Mouse (Mus musculus) liver, postnatal 0 days (tissue): Measurements from ENCODE around the gene Anxa6. TPM values are rescaled to one million over a fixed set of nuclear protein-coding genes. Genes with fewer than 3 reads are reported as not detected.
A peak's percentile ranks its signal among the peaks of the same experiment; 100 is the strongest.
"Not testable (repeated sequence)": the region's sequence is repeated elsewhere in the genome, so short reads cannot be mapped to it uniquely, and the experiment has no call there.

Experiments
- ATAC-seq: fragments of 200-750 bp; cut with Nextera tagmentation; 2 replicates; pipeline ENCODE4 v1.8.0; 2017; ENCODE audit warnings: mild to moderate bottlenecking, moderate library complexity
- DNase-seq: peaks from one replicate; pipeline ENCODE4 v3.0.0-alpha.2; 2016
- H3K27ac ChIP-seq: fragments of 300-500 bp; sonication (generic); 2 replicates; pipeline ENCODE4 v1.5.1; 2014; ENCODE audit warnings: antibody characterized with exemption, moderate library complexity, mild to moderate bottlenecking, low read depth
- H3K27me3 ChIP-seq: fragments of 300-500 bp; sonication (generic); 2 replicates; pipeline ENCODE4 v1.6.1; 2014; ENCODE audit warnings: low read length, control low read depth, mixed read lengths; ENCODE audit not compliant: insufficient read depth
- H3K36me3 ChIP-seq: fragments of 300-500 bp; sonication (generic); replicated peaks from 2 replicates; pipeline ENCODE4 v1.6.1; 2014; ENCODE audit warnings: mild to moderate bottlenecking, control low read depth, low read length, moderate library complexity, mixed read lengths; ENCODE audit not compliant: insufficient read depth
- H3K4me1 ChIP-seq: fragments of 300-500 bp; sonication (generic); 2 replicates; pipeline ENCODE4 v1.6.1; 2014; ENCODE audit warnings: antibody characterized with exemption, mild to moderate bottlenecking, control low read depth; ENCODE audit not compliant: insufficient read depth
- H3K4me2 ChIP-seq: fragments of 300-500 bp; sonication (generic); 2 replicates; pipeline ENCODE4 v1.6.1; 2014; ENCODE audit warnings: low read depth, mild to moderate bottlenecking, low read length, moderate library complexity, mixed read lengths
- H3K4me3 ChIP-seq: fragments of 300-500 bp; sonication (generic); 2 replicates; pipeline ENCODE4 v1.5.1; 2014; ENCODE audit warnings: low read depth, low read length
- H3K9ac ChIP-seq: fragments of 300-500 bp; sonication (generic); replicated peaks from 2 replicates; pipeline ENCODE4 v1.6.1; 2014; ENCODE audit warnings: mild to moderate bottlenecking, moderate library complexity
- H3K9me3 ChIP-seq: fragments of 300-500 bp; sonication (generic); 2 replicates; pipeline ENCODE4 v1.6.1; 2016; ENCODE audit warnings: mild to moderate bottlenecking, control low read depth, low read length, mixed read lengths
- CTCF ChIP-seq: sonication (generic); IDR thresholded peaks from 2 replicates; pipeline ENCODE4 v1.5.1; 2016; ENCODE audit warnings: antibody characterized with exemption, low read depth
- EP300 ChIP-seq: IDR thresholded peaks from 2 replicates; pipeline ENCODE4 v1.6.1; 2016; ENCODE audit warnings: antibody characterized with exemption, low read depth, mild to moderate bottlenecking
- WGBS: fragments of 180-500 bp; shearing (Covaris S2); extraction: QIAGEN DNeasy Blood & Tissue Kit; methylation state at CpG from one replicate; pipeline ENCODE4 v1.1.7; 2014; ENCODE audit not compliant: insufficient replicate concordance; 5-methylcytosine and 5-hydroxymethylcytosine counted together
- polyA plus RNA-seq: library from polyadenylated mRNA; unstranded; fragments of >200 nt; fragmentation: Nextera tagmentation; extraction: Ambion mirVana; gene quantifications from 2 replicates; pipeline ENCODE4 v1.2.1, GENCODE M21; 2015

The Anxa6 gene
- polyA plus RNA-seq, 1 experiment from 2014 or later, result 47.5 TPM

GRCm38 (mm10) chr11:54965234-54965633 lies 68.0 kb downstream of the Anxa6 start:
- no peaks in the 10 kb centered on the region for H3K9me3 ChIP-seq
- H3K4me2 ChIP-seq, result no peak overlapping the region
- H3K27me3 ChIP-seq, result no peaks in the 10 kb centered on the region
- no peak for TF ChIP-seq EP300
- no peak for TF ChIP-seq CTCF
- no peak overlapping the region for H3K4me3 ChIP-seq
- H3K9ac ChIP-seq, result no peak overlapping the region
- WGBS, result 55% methylated on average over 6 of the region's 6 CpGs
- H3K36me3 ChIP-seq, result no peaks in the 10 kb centered on the region
- ATAC-seq, result no peak
- no peak for DNase-seq
- no peak overlapping the region for H3K27ac ChIP-seq
- H3K4me1 ChIP-seq, result peaks cover 12% of the 10 kb centered on the region

- Histone ChIP-seq H3K27ac (no peak within 1 kb of the TSS), H3K4me2 (peak within 1 kb of the TSS; percentile 44), H3K4me1 (peaks cover 22% of the 10 kb centered on the region), H3K27me3 (no peaks in the 10 kb centered on the region), H3K9me3 (no peaks in the 10 kb centered on the region), H3K36me3 (no peaks in the 10 kb centered on the region), H3K4me3 (no peak within 1 kb of the TSS), H3K9ac (no peak within 1 kb of the TSS; the same call in 1 of the 2 replicates)
- DNase-seq, result no peak
- no peak for TF ChIP-seq CTCF
- no peak for TF ChIP-seq EP300
- ATAC-seq, result no peak
- 40% methylated on average over 6 of the region's 6 CpGs for WGBS
Measured at GRCm38 (mm10) chr11:54962810-54963209, 70.4 kb downstream of the Anxa6 start, which contains the start of gene Tnip1. Gene Tnip1 (minus strand): TSS chr11:54962917.

GRCm38 (mm10) chr11:54961921-54962320 lies 71.3 kb downstream of the Anxa6 start:
- Histone ChIP-seq H3K27ac (no peak overlapping the region), H3K9me3 (no peaks in the 10 kb centered on the region), H3K4me2 (no peak overlapping the region)

GRCm38 (mm10) chr11:54961164-54961850 lies 71.9 kb downstream of the Anxa6 start:
- ATAC-seq, result 0 out of 2 replicates have a peak, but pooled peaks have one; percentile 8
- no peak overlapping the region for H3K9ac ChIP-seq
- H3K9me3 ChIP-seq, result no peaks in the 10 kb centered on the region
- no peaks in the 10 kb centered on the region for H3K27me3 ChIP-seq
- no peak for TF ChIP-seq EP300
- no peak for TF ChIP-seq CTCF
- no peak overlapping the region for H3K4me2 ChIP-seq
- no peak overlapping the region for H3K4me3 ChIP-seq
- no peak for DNase-seq
- H3K36me3 ChIP-seq, result no peaks in the 10 kb centered on the region
- 0 out of 2 replicates have a peak overlapping the region, but pooled peaks have one; percentile 1 for H3K27ac ChIP-seq
- WGBS, result 58% methylated on average over 6 of the region's 6 CpGs
- peaks cover 29% of the 10 kb centered on the region for H3K4me1 ChIP-seq

More at GRCm38 (mm10) chr11:54961921-54962320, 71.3 kb downstream of the Anxa6 start:
- Histone ChIP-seq H3K27me3 (no peaks in the 10 kb centered on the region), H3K36me3 (no peaks in the 10 kb centered on the region), H3K4me3 (no peak overlapping the region), H3K9ac (no peak overlapping the region), H3K4me1 (peaks cover 26% of the 10 kb centered on the region)
- TF ChIP-seq EP300, result no peak
- no peak for TF ChIP-seq CTCF
- ATAC-seq, result no peak
- 49% methylated on average over 3 of the region's 3 CpGs for WGBS
- no peak for DNase-seq

GRCm38 (mm10) chr11:54960251-54960650 lies 73.0 kb downstream of the Anxa6 start:
- 61% methylated on average over 6 of the region's 6 CpGs for WGBS
- ATAC-seq (no peak), DNase-seq (no peak)
- TF ChIP-seq EP300 (no peak), CTCF (no peak)
- Histone ChIP-seq H3K9me3 (no peaks in the 10 kb centered on the region), H3K4me3 (no peak overlapping the region), H3K4me1 (peaks cover 27% of the 10 kb centered on the region), H3K9ac (no peak overlapping the region), H3K27me3 (no peaks in the 10 kb centered on the region), H3K36me3 (no peaks in the 10 kb centered on the region), H3K4me2 (no peak overlapping the region), H3K27ac (no peak overlapping the region)

GRCm38 (mm10) chr11:54958571-54959073 lies 74.6 kb downstream of the Anxa6 start:
- DNase-seq (no peak), ATAC-seq (no peak)
- Histone ChIP-seq H3K9me3 (no peaks in the 10 kb centered on the region), H3K4me3 (no peak overlapping the region), H3K36me3 (no peaks in the 10 kb centered on the region), H3K9ac (no peak overlapping the region), H3K4me1 (peaks cover 33% of the 10 kb centered on the region), H3K4me2 (no peak overlapping the region), H3K27me3 (no peaks in the 10 kb centered on the region), H3K27ac (peak overlapping the region; percentile 25; the same call in 1 of the 2 replicates)
- 20% methylated on average over 3 of the region's 3 CpGs for WGBS
- TF ChIP-seq CTCF, result no peak
- no peak for TF ChIP-seq EP300

- H3K36me3 ChIP-seq, H3K4me2 ChIP-seq, H3K4me3 ChIP-seq, H3K27me3 ChIP-seq, H3K9me3 ChIP-seq, H3K9ac ChIP-seq, H3K27ac ChIP-seq, ATAC-seq, DNase-seq: not testable (repeated sequence)
- WGBS, result 69% methylated on average over 3 of the region's 3 CpGs
- peaks cover 33% of the 10 kb centered on the region for H3K4me1 ChIP-seq
Measured at GRCm38 (mm10) chr11:54957708-54958107, 75.5 kb downstream of the Anxa6 start.
